Mouse (Mus musculus): ENCODE measurements around the gene Ppp2r2c. TPM values are rescaled to one million over a fixed set of nuclear protein-coding genes. Genes with fewer than 3 reads are reported as not detected.
A peak's percentile ranks its signal among the peaks of the same experiment; 100 is the strongest.

Gene Ppp2r2c
- 0.40 and 0.42 TPM in 2 replicates for polyA plus RNA-seq (2015; fragmentation: Nextera tagmentation; extraction: Ambion mirVana)

DNA sequence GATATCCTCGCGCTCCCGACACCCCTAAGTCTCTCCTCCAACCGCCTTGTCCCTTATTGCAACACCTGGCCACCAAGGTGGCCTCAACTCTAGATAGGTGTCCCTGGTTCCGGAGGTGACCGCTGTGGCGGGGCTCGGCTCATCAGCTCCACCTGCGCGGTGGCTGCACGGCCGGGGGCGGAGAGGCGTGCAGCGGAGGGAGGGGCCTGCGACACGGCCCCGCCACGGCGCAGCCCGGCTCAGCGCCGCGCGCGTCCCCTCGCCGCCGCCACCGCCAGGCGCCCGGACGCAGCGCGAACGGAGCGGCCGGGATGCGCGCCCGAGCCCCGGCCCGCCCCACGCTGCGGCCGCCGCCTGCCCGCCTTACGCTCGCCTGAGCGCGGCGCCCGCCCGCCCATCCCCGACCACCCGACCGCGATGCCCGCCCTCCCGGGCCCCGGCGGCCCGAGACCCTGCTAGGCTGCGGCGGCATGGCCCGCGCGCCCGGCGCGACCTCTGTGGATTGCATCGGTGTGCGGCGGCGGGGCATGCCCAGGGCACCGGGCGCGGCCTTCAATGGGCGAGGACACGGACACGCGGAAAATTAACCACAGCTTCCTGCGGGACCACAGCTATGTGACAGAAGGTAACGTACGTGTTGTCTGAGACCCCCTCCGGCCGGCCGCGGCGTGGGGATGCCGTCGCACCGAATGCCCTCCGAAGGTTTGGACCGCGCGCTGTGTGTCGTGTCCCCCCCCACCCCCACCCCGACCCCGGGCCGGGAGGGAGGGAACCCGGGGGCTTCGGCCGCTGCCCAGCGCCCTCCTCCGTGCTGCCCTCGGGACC is at the start of gene Ppp2r2c:
Gene Ppp2r2c, plus strand, starts transcription at position 248 of the 825 bp plus-strand sequence.
- Histone ChIP-seq H3K27me3 (replicated peaks; ENCODE audit: control insufficient read depth, insufficient read depth, low read length) (peaks cover 65% of the 10 kb centered on the region), H3K36me3 (ENCODE audit: control insufficient read depth, insufficient read depth, low read length) (no peaks in the 10 kb centered on the region), H3K4me3 (ENCODE audit: low read length) (peak within 1 kb of the TSS; percentile 38), H3K4me1 (ENCODE audit: control insufficient read depth, insufficient read depth, low read length) (no peaks in the 10 kb centered on the region), H3K27ac (ENCODE audit: low read length) (no peak within 1 kb of the TSS), H3K9me3 (ENCODE audit: control insufficient read depth, low read length) (no peaks in the 10 kb centered on the region), H3K9ac (ENCODE audit: low read depth, low read length) (no peak within 1 kb of the TSS), H3K4me2 (ENCODE audit: low read depth, low read length) (peak within 1 kb of the TSS; percentile 55)
- no peak for ATAC-seq
- under 1% methylated on average over 91 of the region's 108 CpGs for WGBS

DNA sequence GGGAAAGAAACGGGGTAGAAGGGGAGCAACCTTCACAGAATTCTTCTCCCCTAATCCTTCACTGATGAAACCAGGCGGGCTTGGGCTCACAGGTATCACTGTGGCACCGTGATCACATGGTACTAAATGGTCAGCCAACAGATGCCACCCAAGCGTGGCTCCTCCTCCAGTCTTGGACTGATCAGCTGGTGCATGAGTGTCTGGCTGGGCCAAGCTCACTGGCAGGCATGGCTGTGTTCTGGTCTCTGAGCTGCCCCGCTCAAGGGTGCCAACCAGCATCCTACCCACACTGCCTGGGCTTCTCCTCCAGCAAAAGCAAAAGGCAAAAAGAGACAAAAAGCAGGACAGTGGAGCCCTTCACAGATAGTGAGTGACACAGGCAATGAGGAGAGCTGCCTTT is 48.6 kb upstream of the Ppp2r2c start:
- no peaks in the 10 kb centered on the region for H3K4me1 ChIP-seq (ENCODE audit: control insufficient read depth, insufficient read depth, low read length)
- H3K36me3 ChIP-seq (ENCODE audit: control insufficient read depth, insufficient read depth, low read length): peaks cover 8% of the 10 kb centered on the region; the same call in 1 of the 2 replicates
- no peak overlapping the region for H3K27ac ChIP-seq (ENCODE audit: low read length)
- 84% methylated on average over 5 of the region's 5 CpGs for WGBS
- ATAC-seq: no peak
- H3K9ac ChIP-seq (ENCODE audit: low read depth, low read length): no peak overlapping the region
- H3K4me2 ChIP-seq (ENCODE audit: low read depth, low read length): no peak overlapping the region
- H3K27me3 ChIP-seq (replicated peaks; ENCODE audit: control insufficient read depth, insufficient read depth, low read length): no peaks in the 10 kb centered on the region
- no peaks in the 10 kb centered on the region for H3K9me3 ChIP-seq (ENCODE audit: control insufficient read depth, low read length)
- H3K4me3 ChIP-seq (ENCODE audit: low read length): no peak overlapping the region

- H3K4me2 ChIP-seq (ENCODE audit: low read depth, low read length): no peak overlapping the region
- no peaks in the 10 kb centered on the region for H3K27me3 ChIP-seq (replicated peaks; ENCODE audit: control insufficient read depth, insufficient read depth, low read length)
- 50% methylated on average over 6 of the region's 6 CpGs for WGBS
- H3K9me3 ChIP-seq (ENCODE audit: control insufficient read depth, low read length): no peaks in the 10 kb centered on the region
- ATAC-seq: peak; percentile 31; the same call in 1 of the 2 replicates
- peaks cover 8% of the 10 kb centered on the region; the same call in 1 of the 2 replicates for H3K36me3 ChIP-seq (ENCODE audit: control insufficient read depth, insufficient read depth, low read length)
- no peak overlapping the region for H3K4me3 ChIP-seq (ENCODE audit: low read length)
- no peak overlapping the region for H3K27ac ChIP-seq (ENCODE audit: low read length)
- H3K4me1 ChIP-seq (ENCODE audit: control insufficient read depth, insufficient read depth, low read length): no peaks in the 10 kb centered on the region
- H3K9ac ChIP-seq (ENCODE audit: low read depth, low read length): no peak overlapping the region
Measured at GRCm38 (mm10) chr5:36820142-36820541, 48.2 kb upstream of the Ppp2r2c start.

- WGBS: 88% methylated on average over 4 of the region's 4 CpGs
Measured at GRCm38 (mm10) chr5:36822907-36823306, 45.4 kb upstream of the Ppp2r2c start.

GRCm38 (mm10) chr5:36829098-36829497 is 39.2 kb upstream of the Ppp2r2c start:
- peak; percentile 64 for ATAC-seq
- peak overlapping the region; percentile 80 for H3K4me2 ChIP-seq (ENCODE audit: low read depth, low read length)
- H3K4me3 ChIP-seq (ENCODE audit: low read length): peak overlapping the region; percentile 68; the same call in 1 of the 2 replicates
- H3K9ac ChIP-seq (ENCODE audit: low read depth, low read length): no peak overlapping the region
- no peak overlapping the region for H3K27ac ChIP-seq (ENCODE audit: low read length)
- H3K4me1 ChIP-seq (ENCODE audit: control insufficient read depth, insufficient read depth, low read length): no peaks in the 10 kb centered on the region; the same call in 1 of the 2 replicates
- H3K9me3 ChIP-seq (ENCODE audit: control insufficient read depth, low read length): no peaks in the 10 kb centered on the region
- H3K27me3 ChIP-seq (replicated peaks; ENCODE audit: control insufficient read depth, insufficient read depth, low read length): no peaks in the 10 kb centered on the region
- peaks cover 5% of the 10 kb centered on the region; the same call in 1 of the 2 replicates for H3K36me3 ChIP-seq (ENCODE audit: control insufficient read depth, insufficient read depth, low read length)
- WGBS: 70% methylated on average over 4 of the region's 4 CpGs

More at GRCm38 (mm10) chr5:36822907-36823306, 45.4 kb upstream of the Ppp2r2c start:
- Histone ChIP-seq H3K4me3 (ENCODE audit: low read length) (no peak overlapping the region), H3K4me1 (ENCODE audit: control insufficient read depth, insufficient read depth, low read length) (no peaks in the 10 kb centered on the region), H3K4me2 (ENCODE audit: low read depth, low read length) (no peak overlapping the region), H3K27me3 (replicated peaks; ENCODE audit: control insufficient read depth, insufficient read depth, low read length) (no peaks in the 10 kb centered on the region), H3K27ac (ENCODE audit: low read length) (no peak overlapping the region), H3K36me3 (ENCODE audit: control insufficient read depth, insufficient read depth, low read length) (peaks cover 13% of the 10 kb centered on the region; the same call in 1 of the 2 replicates), H3K9ac (ENCODE audit: low read depth, low read length) (no peak overlapping the region), H3K9me3 (ENCODE audit: control insufficient read depth, low read length) (no peaks in the 10 kb centered on the region)
- no peak for ATAC-seq

DNA sequence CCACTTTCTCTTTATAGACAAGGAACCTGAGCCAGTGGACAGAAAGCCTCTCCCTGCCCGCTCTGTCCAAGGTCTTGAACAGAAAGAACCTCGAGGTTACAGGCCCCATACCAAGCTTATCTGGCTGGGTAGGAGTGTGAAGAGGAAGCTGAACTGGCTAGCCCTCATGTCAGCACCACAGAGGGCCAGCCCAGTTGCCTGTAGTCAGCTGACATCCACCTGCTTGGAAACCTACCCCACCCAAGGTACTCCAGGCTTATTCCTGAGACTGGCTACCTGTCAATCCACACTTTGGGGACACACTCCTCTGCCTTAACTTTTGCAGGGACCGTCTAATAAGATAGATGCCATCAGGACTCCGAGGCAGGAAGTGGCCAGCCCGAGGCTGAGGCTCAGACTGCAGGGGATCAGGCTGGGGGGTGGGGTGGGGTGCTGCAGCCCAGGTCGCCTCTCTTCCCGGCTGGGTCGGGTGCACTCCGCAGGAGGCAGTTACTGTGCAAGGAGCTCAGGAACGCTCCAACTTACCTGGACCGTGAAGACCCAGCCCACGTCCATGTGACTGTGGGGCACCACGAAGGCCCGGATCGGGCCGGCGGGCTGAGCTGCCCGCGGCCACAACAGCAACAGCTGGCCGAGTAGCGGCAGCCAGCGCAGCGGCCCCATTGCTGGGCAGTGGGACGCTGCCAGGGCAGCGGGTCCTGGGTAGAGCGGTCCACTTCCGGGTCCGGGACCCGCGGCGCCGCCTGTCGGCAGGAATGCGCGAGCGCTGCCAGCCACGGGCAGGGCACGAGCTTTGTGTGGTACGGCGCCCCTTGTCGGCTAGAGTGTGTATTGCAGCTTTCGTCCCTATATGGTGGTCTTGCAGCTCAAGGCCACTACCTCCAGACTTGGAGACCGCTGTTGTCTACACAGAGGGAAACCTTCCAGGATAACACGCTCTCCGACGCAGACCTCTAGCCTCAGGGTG is 38.1 kb upstream of the Ppp2r2c start, which contains the start of gene Man2b2:
Gene Man2b2, minus strand, starts transcription at position 741 of the 967 bp plus-strand sequence.
- Histone ChIP-seq H3K4me3 (ENCODE audit: low read length) (peak within 1 kb of the TSS; percentile 68), H3K4me1 (ENCODE audit: control insufficient read depth, insufficient read depth, low read length) (no peaks in the 10 kb centered on the region; the same call in 1 of the 2 replicates), H3K9me3 (ENCODE audit: control insufficient read depth, low read length) (no peaks in the 10 kb centered on the region), H3K9ac (ENCODE audit: low read depth, low read length) (peak within 1 kb of the TSS; percentile 84), H3K4me2 (ENCODE audit: low read depth, low read length) (peak within 1 kb of the TSS; percentile 80), H3K36me3 (ENCODE audit: control insufficient read depth, insufficient read depth, low read length) (peaks cover 5% of the 10 kb centered on the region; the same call in 1 of the 2 replicates), H3K27me3 (replicated peaks; ENCODE audit: control insufficient read depth, insufficient read depth, low read length) (no peaks in the 10 kb centered on the region), H3K27ac (ENCODE audit: low read length) (peak within 1 kb of the TSS; percentile 76)
- 3% methylated on average over 46 of the region's 46 CpGs for WGBS
- ATAC-seq: peak; percentile 92

GRCm38 (mm10) chr5:36831272-36831671 is 37.0 kb upstream of the Ppp2r2c start:
- H3K27me3 ChIP-seq (replicated peaks; ENCODE audit: control insufficient read depth, insufficient read depth, low read length): no peaks in the 10 kb centered on the region
- WGBS: 65% methylated on average over 7 of the region's 7 CpGs
- no peak overlapping the region for H3K4me2 ChIP-seq (ENCODE audit: low read depth, low read length)
- no peak overlapping the region for H3K9ac ChIP-seq (ENCODE audit: low read depth, low read length)
- no peaks in the 10 kb centered on the region for H3K36me3 ChIP-seq (ENCODE audit: control insufficient read depth, insufficient read depth, low read length)
- H3K4me3 ChIP-seq (ENCODE audit: low read length): no peak overlapping the region
- no peak overlapping the region for H3K27ac ChIP-seq (ENCODE audit: low read length)
- ATAC-seq: no peak
- H3K9me3 ChIP-seq (ENCODE audit: control insufficient read depth, low read length): no peaks in the 10 kb centered on the region
- no peaks in the 10 kb centered on the region; the same call in 1 of the 2 replicates for H3K4me1 ChIP-seq (ENCODE audit: control insufficient read depth, insufficient read depth, low read length)

DNA sequence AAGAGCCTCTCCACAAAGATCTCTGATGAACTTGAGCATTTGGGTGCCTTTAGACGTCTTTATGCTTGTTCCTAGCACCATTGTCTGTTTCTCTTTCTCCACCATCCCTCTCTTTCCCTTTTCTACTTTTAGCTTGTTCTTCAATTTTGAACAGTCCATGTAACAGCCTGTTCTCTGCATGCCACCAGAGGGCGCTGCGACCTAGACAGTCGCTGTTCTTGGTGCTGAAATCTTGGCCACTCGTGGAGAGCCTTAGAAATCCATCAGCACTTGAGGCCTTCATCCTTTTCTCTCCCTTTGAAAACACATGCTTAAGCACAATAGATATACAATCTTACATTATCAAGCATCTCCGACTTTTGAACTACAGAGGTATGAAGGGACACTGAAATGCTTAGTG is 32.4 kb upstream of the Ppp2r2c start:
- no peak overlapping the region for H3K4me3 ChIP-seq (ENCODE audit: low read length)
- no peaks in the 10 kb centered on the region for H3K27me3 ChIP-seq (replicated peaks; ENCODE audit: control insufficient read depth, insufficient read depth, low read length)
- H3K9me3 ChIP-seq (ENCODE audit: control insufficient read depth, low read length): no peaks in the 10 kb centered on the region
- no peak overlapping the region for H3K27ac ChIP-seq (ENCODE audit: low read length)
- 3% methylated on average over 6 of the region's 6 CpGs for WGBS
- H3K9ac ChIP-seq (ENCODE audit: low read depth, low read length): no peak overlapping the region
- ATAC-seq: no peak
- H3K4me2 ChIP-seq (ENCODE audit: low read depth, low read length): no peak overlapping the region
- H3K36me3 ChIP-seq (ENCODE audit: control insufficient read depth, insufficient read depth, low read length): no peaks in the 10 kb centered on the region
- H3K4me1 ChIP-seq (ENCODE audit: control insufficient read depth, insufficient read depth, low read length): no peaks in the 10 kb centered on the region

DNA sequence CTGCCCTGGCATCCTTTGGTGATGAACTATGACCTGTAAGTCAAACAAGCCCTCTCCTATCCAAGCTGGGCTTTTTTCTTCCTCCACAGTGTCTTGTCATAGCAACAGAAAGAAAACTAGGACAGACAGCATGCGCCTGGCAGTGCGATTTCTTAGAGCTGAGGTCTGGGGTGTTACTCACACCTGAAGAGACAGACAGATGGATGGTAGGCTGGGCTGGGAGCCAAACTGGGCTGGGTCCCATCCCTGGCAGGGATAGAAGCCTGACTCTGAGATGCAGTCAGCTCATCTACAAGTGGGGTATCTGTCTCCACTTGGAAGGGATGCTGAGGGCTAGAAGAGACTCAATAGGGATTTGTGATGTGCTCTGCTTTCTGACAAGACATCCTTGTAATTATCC is 29.3 kb upstream of the Ppp2r2c start:
- H3K4me1 ChIP-seq (ENCODE audit: control insufficient read depth, insufficient read depth, low read length): no peaks in the 10 kb centered on the region
- no peaks in the 10 kb centered on the region for H3K27me3 ChIP-seq (replicated peaks; ENCODE audit: control insufficient read depth, insufficient read depth, low read length)
- H3K4me2 ChIP-seq (ENCODE audit: low read depth, low read length): no peak overlapping the region
- no peak overlapping the region for H3K27ac ChIP-seq (ENCODE audit: low read length)
- ATAC-seq: no peak
- H3K36me3 ChIP-seq (ENCODE audit: control insufficient read depth, insufficient read depth, low read length): no peaks in the 10 kb centered on the region
- WGBS: 83% methylated on average over 2 of the region's 2 CpGs
- H3K9me3 ChIP-seq (ENCODE audit: control insufficient read depth, low read length): no peaks in the 10 kb centered on the region
- H3K4me3 ChIP-seq (ENCODE audit: low read length): no peak overlapping the region
- H3K9ac ChIP-seq (ENCODE audit: low read depth, low read length): no peak overlapping the region
